Mouse (Mus musculus) adrenal gland, postnatal 36 days (tissue): ENCODE measurements at regions not wholly inside any gene's neighbourhood (a gene's known extent, or its start where the extent isn't known, plus 50 kb on each side); places are given as distances from the start of the nearest gene placed in this dataset.

ENCODE experiments used
- DNase-seq, 2 experiments: peaks; one replicate each; pipeline ENCODE4 v3.0.0; 2021; ENCODE audit warnings: mixed read lengths in 1 of 2

GRCm38 (mm10) chr19:15217387-15217786 lies 619.5 kb upstream of the Tle4 start:
- no peak for DNase-seq

- no peak for DNase-seq
These were observed 616.8 kb upstream of the Tle4 start for GRCm38 (mm10) chr19:15214651-15215050.

- DNase-seq = no peak
These were observed 615.0 kb upstream of the Tle4 start for GRCm38 (mm10) chr19:15212881-15213280.

- DNase-seq = no peak
These were observed 605.2 kb upstream of the Tle4 start for GRCm38 (mm10) chr19:15203039-15203438.

GRCm38 (mm10) chr19:15201262-15201661 lies 603.4 kb upstream of the Tle4 start:
- no peak for DNase-seq

GRCm38 (mm10) chr19:15200792-15201191 lies 602.9 kb upstream of the Tle4 start:
- DNase-seq = no peak

GRCm38 (mm10) chr19:15200361-15200760 lies 602.5 kb upstream of the Tle4 start:
- DNase-seq = no peak

- no peak for DNase-seq
These were observed 601.8 kb upstream of the Tle4 start for GRCm38 (mm10) chr19:15199692-15200091.

- DNase-seq = no peak
These were observed 577.4 kb upstream of the Tle4 start for GRCm38 (mm10) chr19:15175221-15175620.

- DNase-seq = no peak
These were observed 575.5 kb upstream of the Tle4 start for GRCm38 (mm10) chr19:15173301-15173700.

GRCm38 (mm10) chr19:15167184-15167583 lies 569.3 kb upstream of the Tle4 start:
- no peak for DNase-seq

GRCm38 (mm10) chr19:15160641-15161040 lies 562.8 kb upstream of the Tle4 start:
- no peak for DNase-seq

GRCm38 (mm10) chr19:15158653-15159052 lies 560.8 kb upstream of the Tle4 start:
- DNase-seq = no peak

GRCm38 (mm10) chr19:15158177-15158576 lies 560.3 kb upstream of the Tle4 start:
- DNase-seq = no peak

- DNase-seq = no peak
These were observed 556.8 kb upstream of the Tle4 start for GRCm38 (mm10) chr19:15154693-15155092.

GRCm38 (mm10) chr19:15146325-15146724 lies 548.5 kb upstream of the Tle4 start:
- DNase-seq = no peak

- no peak for DNase-seq
These were observed 529.3 kb upstream of the Tle4 start for GRCm38 (mm10) chr19:15127122-15127521.

- DNase-seq = no peak
These were observed 510.7 kb upstream of the Tle4 start for GRCm38 (mm10) chr19:15108441-15109026.

- DNase-seq = no peak
These were observed 497.2 kb upstream of the Tle4 start for GRCm38 (mm10) chr19:15095054-15095453.

GRCm38 (mm10) chr19:15093534-15093933 lies 495.7 kb upstream of the Tle4 start:
- no peak for DNase-seq

- DNase-seq = no peak
These were observed 482.8 kb upstream of the Tle4 start for GRCm38 (mm10) chr19:15080638-15081037.

- DNase-seq = no peak
These were observed 459.9 kb upstream of the Tle4 start for GRCm38 (mm10) chr19:15057801-15058200.

GRCm38 (mm10) chr19:15053582-15054141 lies 455.8 kb upstream of the Tle4 start:
- no peak for DNase-seq

- DNase-seq = no peak
These were observed 454.9 kb upstream of the Tle4 start for GRCm38 (mm10) chr19:15052642-15053239.
